Mouse (Mus musculus) heart, embryonic 15.5 days (tissue): ENCODE results near the gene Rad17. TPM values are rescaled to one million over a fixed set of nuclear protein-coding genes. Genes with fewer than 3 reads are reported as not detected.

ENCODE experiments used
- ATAC-seq: fragments of 200-750 bp; cut with Nextera tagmentation; replicated peaks from 2 replicates; pipeline ENCODE4 v1.8.0; 2017; ENCODE audit warnings: low read depth, moderate TSS enrichment; ENCODE audit not compliant: insufficient number of reproducible peaks, insufficient read depth, low FRiP score
- H3K27ac ChIP-seq: fragments of 300-500 bp; sonication (generic); 2 replicates; pipeline ENCODE4 v1.5.1; 2015; ENCODE audit warnings: mild to moderate bottlenecking, inconsistent platforms
- H3K27me3 ChIP-seq: fragments of 300-500 bp; sonication (generic); 2 replicates; pipeline ENCODE4 v1.6.1; 2015; ENCODE audit warnings: inconsistent platforms
- H3K36me3 ChIP-seq: fragments of 300-500 bp; sonication (generic); 2 replicates; pipeline ENCODE4 v1.6.1; 2015; ENCODE audit warnings: mild to moderate bottlenecking, inconsistent platforms
- H3K4me1 ChIP-seq: fragments of 300-500 bp; sonication (generic); replicated peaks from 2 replicates; pipeline ENCODE4 v1.6.1; 2015; ENCODE audit warnings: inconsistent platforms
- H3K4me2 ChIP-seq: fragments of 300-500 bp; sonication (generic); 2 replicates; pipeline ENCODE4 v1.6.1; 2015; ENCODE audit warnings: inconsistent platforms, mild to moderate bottlenecking, moderate library complexity
- H3K4me3 ChIP-seq: fragments of 300-500 bp; sonication (generic); 2 replicates; pipeline ENCODE4 v1.5.1; 2015; ENCODE audit warnings: mild to moderate bottlenecking, inconsistent platforms
- H3K9ac ChIP-seq: fragments of 300-500 bp; sonication (generic); 2 replicates; pipeline ENCODE4 v1.6.1; 2015; ENCODE audit warnings: mild to moderate bottlenecking, inconsistent platforms
- H3K9me3 ChIP-seq: fragments of 300-500 bp; sonication (generic); replicated peaks from 2 replicates; pipeline ENCODE4 v1.6.1; 2016; ENCODE audit warnings: inconsistent platforms
- WGBS: fragments of 180-500 bp; shearing (Covaris S2); methylation state at CpG from one replicate; pipeline ENCODE4 v1.1.7; 2015; ENCODE audit warnings: mixed read lengths; 5-methylcytosine and 5-hydroxymethylcytosine counted together
- polyA plus RNA-seq: library from polyadenylated mRNA; unstranded; fragments of >200 nt; fragmentation: Nextera tagmentation; extraction: Ambion mirVana; gene quantifications from 2 replicates; pipeline ENCODE4 v1.2.1, GENCODE M21; 2015

Gene Rad17
- polyA plus RNA-seq, 1 experiment from 2014 or later, result 21.6 TPM

DNA sequence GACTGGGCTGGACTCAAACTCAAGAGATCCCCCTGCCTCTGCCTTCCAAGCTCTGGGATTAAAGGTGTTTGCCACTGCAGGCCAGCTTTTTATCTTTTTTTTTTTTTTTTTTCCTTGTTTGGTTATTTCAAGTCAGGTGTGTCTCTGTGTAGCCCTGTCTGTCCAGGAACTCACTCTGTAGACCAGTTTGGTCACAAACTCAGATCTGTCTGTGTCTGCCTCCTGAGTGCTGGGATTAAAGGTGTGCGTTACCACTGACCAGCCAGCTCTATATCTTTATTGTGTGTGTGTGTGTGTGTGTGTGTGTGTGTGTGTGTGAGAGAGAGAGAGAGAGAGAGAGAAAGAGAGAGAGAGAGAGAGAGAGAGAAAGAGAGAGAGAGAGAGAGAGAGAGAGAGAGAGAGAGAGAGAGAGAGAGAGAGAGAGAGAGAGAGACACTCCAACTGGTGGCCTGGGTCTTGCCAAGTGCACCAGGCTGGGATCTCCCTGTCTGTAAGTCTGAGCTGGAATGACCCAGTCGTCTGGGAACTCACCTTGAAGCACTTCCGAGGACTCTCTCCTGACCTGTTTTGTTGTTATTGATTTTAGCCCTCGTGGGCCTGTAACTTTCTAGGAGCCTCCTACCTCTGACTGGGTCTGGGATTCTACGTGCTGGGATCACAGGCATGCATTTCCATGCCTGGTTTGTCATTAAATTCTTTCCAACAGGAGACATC, 55.9 kb downstream of the Rad17 start:
- Histone ChIP-seq H3K27ac (no peak overlapping the region), H3K36me3 (no peaks in the 10 kb centered on the region), H3K4me1 (no peaks in the 10 kb centered on the region), H3K9me3 (no peaks in the 10 kb centered on the region), H3K9ac (no peak overlapping the region), H3K4me3 (no peak overlapping the region), H3K27me3 (no peaks in the 10 kb centered on the region), H3K4me2 (no peak overlapping the region)
- no peak for ATAC-seq
- 65% methylated on average over 5 of the region's 5 CpGs for WGBS

DNA sequence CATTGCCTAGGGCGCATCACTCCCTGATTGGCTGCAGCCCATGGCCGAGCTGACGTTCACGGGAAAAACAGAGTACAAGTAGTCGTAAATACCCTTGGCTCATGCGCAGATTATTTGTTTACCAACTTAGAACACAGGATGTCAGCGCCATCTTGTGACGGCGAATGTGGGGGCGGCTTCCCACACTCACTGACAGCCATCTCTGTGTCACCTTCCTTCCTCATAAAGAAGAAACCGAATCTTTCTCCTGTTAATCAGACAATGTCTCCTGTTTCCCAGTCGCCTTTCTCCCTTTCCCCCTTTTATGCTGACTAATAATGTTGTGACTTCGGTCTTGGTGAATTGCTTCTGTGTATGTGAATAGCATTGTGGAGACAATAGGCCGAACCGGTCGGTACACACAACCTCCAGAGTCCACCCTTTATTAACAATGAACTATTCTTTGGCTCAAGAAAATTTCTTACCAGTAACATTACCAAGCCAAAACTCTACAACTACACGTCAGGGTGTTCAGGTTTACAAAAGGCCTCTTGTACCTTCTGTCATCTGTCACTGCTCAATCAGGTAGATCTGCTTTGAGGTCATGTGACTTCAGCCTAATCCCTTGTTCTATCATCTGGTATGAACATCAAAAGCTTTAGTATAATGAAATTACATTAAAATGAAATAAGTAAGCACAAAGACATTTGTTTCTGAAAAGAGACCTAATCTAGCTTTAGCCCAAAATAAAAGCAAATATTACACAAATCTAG, 56.6 kb downstream of the Rad17 start:
- peak overlapping the region; percentile 70 for H3K27ac ChIP-seq
- no peaks in the 10 kb centered on the region for H3K4me1 ChIP-seq
- no peaks in the 10 kb centered on the region for H3K36me3 ChIP-seq
- H3K27me3 ChIP-seq, result no peaks in the 10 kb centered on the region
- H3K4me3 ChIP-seq, result no peak overlapping the region
- no peak overlapping the region for H3K9ac ChIP-seq
- H3K9me3 ChIP-seq, result no peaks in the 10 kb centered on the region
- 56% methylated on average over 11 of the region's 17 CpGs for WGBS
- peak overlapping the region; percentile 36; the same call in 1 of the 2 replicates for H3K4me2 ChIP-seq
- ATAC-seq, result no peak

- Histone ChIP-seq H3K36me3 (no peaks in the 10 kb centered on the region), H3K4me2 (0 out of 2 replicates have a peak overlapping the region, but pooled peaks have one; percentile 25)
- WGBS, result 80% methylated on average over 12 of the region's 12 CpGs
Measured at GRCm38 (mm10) chr13:100588646-100589045, 62.2 kb downstream of the Rad17 start.

DNA sequence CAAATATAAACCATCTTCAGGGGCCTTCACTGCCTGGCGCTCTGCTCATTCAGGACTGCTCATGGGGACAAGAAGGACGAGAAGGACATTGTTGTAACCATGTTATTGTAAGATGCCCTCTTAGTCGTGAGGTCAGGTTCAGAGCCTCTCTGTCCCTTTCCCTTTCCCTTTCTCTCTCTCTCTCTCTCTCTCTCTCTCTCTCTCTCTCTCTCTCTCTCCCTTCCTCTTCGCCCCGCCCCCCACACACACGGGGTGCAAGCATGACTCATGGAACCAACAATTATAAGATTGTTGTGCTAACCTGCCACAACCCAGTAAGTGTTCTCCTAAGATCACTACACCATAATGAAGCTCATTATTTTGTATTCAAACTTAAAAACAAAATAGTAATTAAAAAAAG, 68.7 kb downstream of the Rad17 start:
- Histone ChIP-seq H3K4me1 (peaks cover 8% of the 10 kb centered on the region; the same call in 1 of the 2 replicates), H3K27ac (0 out of 2 replicates have a peak overlapping the region, but pooled peaks have one; percentile 16), H3K9me3 (no peaks in the 10 kb centered on the region), H3K4me3 (no peak overlapping the region), H3K9ac (no peak overlapping the region), H3K36me3 (no peaks in the 10 kb centered on the region), H3K27me3 (no peaks in the 10 kb centered on the region), H3K4me2 (no peak overlapping the region)
- 46% methylated on average over 6 of the region's 6 CpGs for WGBS
- ATAC-seq, result no peak

More at GRCm38 (mm10) chr13:100588646-100589045, 62.2 kb downstream of the Rad17 start:
- H3K4me3 ChIP-seq, result no peak overlapping the region
- H3K27me3 ChIP-seq, result no peaks in the 10 kb centered on the region
- H3K27ac ChIP-seq, result no peak overlapping the region
- no peaks in the 10 kb centered on the region for H3K4me1 ChIP-seq
- H3K9ac ChIP-seq, result no peak overlapping the region
- no peaks in the 10 kb centered on the region for H3K9me3 ChIP-seq
- ATAC-seq, result no peak

DNA sequence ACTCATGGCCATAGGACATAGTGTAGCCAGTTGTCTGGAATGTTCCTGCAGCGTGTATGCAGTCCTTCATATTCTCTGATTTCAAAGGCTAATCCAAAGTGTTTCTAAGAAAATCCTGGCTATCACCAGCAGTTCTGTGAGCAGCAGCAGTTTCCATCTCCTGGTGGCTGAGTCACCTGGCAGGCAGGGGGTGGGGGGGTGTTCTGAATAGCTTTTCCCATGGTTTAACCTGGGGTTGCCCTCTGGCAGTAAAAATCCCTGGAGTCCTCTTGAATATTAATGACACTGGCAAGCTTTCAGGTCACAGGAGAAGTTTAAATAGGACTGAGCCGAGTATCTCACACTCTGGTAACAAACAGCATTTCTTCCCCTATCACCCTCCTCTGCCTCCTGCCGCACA, 69.2 kb downstream of the Rad17 start:
- no peaks in the 10 kb centered on the region for H3K36me3 ChIP-seq
- H3K4me3 ChIP-seq, result no peak overlapping the region
- peaks cover 8% of the 10 kb centered on the region; the same call in 1 of the 2 replicates for H3K4me1 ChIP-seq
- H3K27ac ChIP-seq, result peak overlapping the region; percentile 16; the same call in 1 of the 2 replicates
- WGBS, result 23% methylated on average over 3 of the region's 3 CpGs
- no peaks in the 10 kb centered on the region for H3K27me3 ChIP-seq
- H3K9me3 ChIP-seq, result no peaks in the 10 kb centered on the region
- H3K9ac ChIP-seq, result no peak overlapping the region
- ATAC-seq, result no peak; the same call in 1 of the 2 replicates
- no peak overlapping the region for H3K4me2 ChIP-seq

DNA sequence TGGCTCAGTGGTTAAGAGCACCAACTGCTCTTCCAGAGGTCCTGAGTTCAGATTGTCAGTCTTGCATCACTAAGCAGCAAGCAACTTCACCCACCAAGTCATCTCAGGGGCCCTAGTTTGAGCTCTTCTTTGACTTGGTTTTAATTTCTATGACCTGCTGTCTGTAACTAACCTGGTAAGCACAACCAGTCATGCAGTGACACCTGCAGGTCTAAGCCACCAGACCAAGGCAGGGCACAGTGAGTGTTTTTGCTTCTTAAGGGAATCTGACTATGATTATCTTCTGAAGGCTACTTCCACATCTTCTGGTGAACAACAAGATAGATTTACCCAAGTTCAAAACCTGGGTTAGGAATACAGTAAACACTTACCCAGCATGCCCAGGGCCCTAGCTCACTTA, 70.9 kb downstream of the Rad17 start:
- Histone ChIP-seq H3K9me3 (no peaks in the 10 kb centered on the region), H3K4me3 (no peak overlapping the region), H3K36me3 (no peaks in the 10 kb centered on the region), H3K9ac (no peak overlapping the region), H3K4me1 (peaks cover 8% of the 10 kb centered on the region; the same call in 1 of the 2 replicates), H3K4me2 (no peak overlapping the region), H3K27ac (no peak overlapping the region), H3K27me3 (no peaks in the 10 kb centered on the region)
- no peak for ATAC-seq

DNA sequence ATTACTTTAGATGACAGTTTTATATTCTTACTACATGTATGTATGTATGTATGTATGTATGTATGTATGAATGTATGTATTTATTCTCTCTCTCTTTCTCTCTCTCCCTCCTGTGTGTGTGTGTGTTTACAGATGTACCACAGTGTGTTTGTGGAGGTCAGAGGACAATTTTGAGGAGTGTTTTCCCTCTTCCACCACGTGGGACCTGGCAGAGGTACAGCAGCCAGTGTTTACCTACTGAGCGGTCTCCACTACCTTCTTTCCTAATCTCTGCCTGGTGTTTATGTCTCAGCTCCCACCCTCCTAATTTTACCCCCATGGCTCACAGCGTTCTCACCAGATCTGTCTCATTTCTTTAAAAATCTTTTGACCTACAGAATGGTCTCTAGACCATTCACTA, 71.6 kb downstream of the Rad17 start:
- Histone ChIP-seq H3K27ac (no peak overlapping the region), H3K36me3 (no peaks in the 10 kb centered on the region), H3K27me3 (no peaks in the 10 kb centered on the region), H3K4me1 (peaks cover 8% of the 10 kb centered on the region; the same call in 1 of the 2 replicates), H3K4me3 (no peak overlapping the region), H3K4me2 (no peak overlapping the region), H3K9ac (no peak overlapping the region), H3K9me3 (no peaks in the 10 kb centered on the region)
- WGBS, result 55% methylated on average over 3 of the region's 3 CpGs
- no peak for ATAC-seq

DNA sequence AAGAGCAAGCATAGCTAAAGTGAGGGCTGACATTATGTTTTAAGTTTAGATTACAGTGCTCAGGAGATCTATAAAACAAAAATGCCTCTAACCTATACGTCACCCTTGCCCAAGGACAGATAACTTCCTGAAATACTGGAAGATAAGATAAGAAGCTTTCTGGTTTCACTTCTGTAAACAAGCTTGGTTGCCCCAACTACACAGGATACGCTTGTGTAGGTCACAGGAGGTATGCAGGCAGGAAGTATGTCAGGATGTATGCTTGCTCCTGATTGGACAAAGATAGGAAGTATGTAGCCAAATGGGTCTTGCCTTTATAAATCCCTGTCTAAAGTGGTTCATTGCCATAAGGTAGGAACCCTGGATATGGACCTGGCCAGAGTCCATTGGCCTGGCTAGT, 74.9 kb downstream of the Rad17 start:
- H3K4me2 ChIP-seq, result no peak overlapping the region
- H3K4me3 ChIP-seq, result no peak overlapping the region
- no peaks in the 10 kb centered on the region for H3K36me3 ChIP-seq
- no peaks in the 10 kb centered on the region for H3K9me3 ChIP-seq
- H3K27ac ChIP-seq, result no peak overlapping the region
- no peak overlapping the region for H3K9ac ChIP-seq
- 26% methylated on average over 2 of the region's 2 CpGs for WGBS
- no peaks in the 10 kb centered on the region for H3K27me3 ChIP-seq
- no peaks in the 10 kb centered on the region for H3K4me1 ChIP-seq
- peak; percentile 67; the same call in 1 of the 2 replicates for ATAC-seq

DNA sequence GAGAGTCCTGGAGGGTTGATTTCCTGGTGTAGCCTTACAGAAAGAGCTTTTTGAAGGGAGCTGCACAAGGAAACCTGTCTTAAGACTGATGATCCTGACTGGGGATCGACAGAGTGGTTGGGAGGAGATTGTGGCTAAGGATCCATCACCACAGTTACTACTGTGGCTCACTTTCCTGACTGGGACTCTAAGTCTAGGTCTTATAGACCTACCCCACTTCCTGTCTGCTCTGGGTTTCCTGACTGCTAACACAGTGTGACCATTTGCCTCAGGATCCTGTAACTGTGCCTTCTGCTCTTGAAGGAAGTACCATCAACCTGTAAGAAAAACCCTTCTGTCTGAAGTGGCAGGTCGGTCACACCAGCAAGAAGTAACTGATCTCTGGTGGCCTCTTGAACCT, 80.1 kb downstream of the Rad17 start:
- Histone ChIP-seq H3K9me3 (no peaks in the 10 kb centered on the region), H3K27ac (no peak overlapping the region), H3K36me3 (no peaks in the 10 kb centered on the region), H3K4me2 (no peak overlapping the region), H3K4me1 (no peaks in the 10 kb centered on the region), H3K9ac (no peak overlapping the region), H3K27me3 (no peaks in the 10 kb centered on the region), H3K4me3 (no peak overlapping the region)
- 54% methylated on average over 2 of the region's 2 CpGs for WGBS
- ATAC-seq, result no peak

DNA sequence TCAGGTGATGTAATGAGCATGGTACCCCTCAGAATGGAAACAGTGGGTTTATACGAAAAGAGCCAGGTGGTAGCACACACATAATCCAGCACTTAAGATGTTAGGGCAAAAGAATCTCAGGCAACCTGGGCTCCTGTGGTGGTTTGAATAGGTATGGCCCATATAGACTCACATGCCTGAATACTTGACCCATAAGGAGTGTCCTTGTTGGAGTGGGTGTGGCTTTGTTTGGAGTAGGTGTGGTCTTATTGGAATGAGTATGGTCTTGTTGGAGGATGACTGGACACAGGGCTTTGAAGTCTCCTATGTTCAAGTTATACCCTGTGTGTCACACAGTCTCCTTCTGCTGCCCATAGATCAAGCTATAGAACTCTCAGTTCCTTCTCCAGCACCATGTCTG, 82.5 kb downstream of the Rad17 start:
- no peaks in the 10 kb centered on the region for H3K36me3 ChIP-seq
- no peak overlapping the region for H3K4me2 ChIP-seq
- H3K4me1 ChIP-seq, result no peaks in the 10 kb centered on the region
- no peaks in the 10 kb centered on the region for H3K9me3 ChIP-seq
- no peak overlapping the region for H3K9ac ChIP-seq
- no peak overlapping the region for H3K27ac ChIP-seq
- no peak for ATAC-seq
- 94% methylated on average over 1 of the region's 1 CpGs for WGBS
- no peaks in the 10 kb centered on the region for H3K27me3 ChIP-seq
- H3K4me3 ChIP-seq, result no peak overlapping the region
